Mouse (Mus musculus) heart, adult 2 months (tissue): ENCODE results near the gene Cacna1s.

Experiments
- CTCF ChIP-seq: fragments of 200-600 bp; IDR thresholded peaks from 2 replicates; pipeline ENCODE4 v1.8.1; 2022; ENCODE audit warnings: antibody characterized with exemption, mild to moderate bottlenecking, moderate library complexity
- EP300 ChIP-seq: fragments of 200-500 bp; IDR thresholded peaks from 2 replicates; pipeline ENCODE4 v1.6.1; 2011; ENCODE audit warnings: low read depth, low read length, control low read depth; ENCODE audit not compliant: insufficient read depth
- POLR2A ChIP-seq: fragments of 200-500 bp; IDR thresholded peaks from 2 replicates; pipeline ENCODE4 v1.6.1; 2011; ENCODE audit warnings: mild to moderate bottlenecking, low read depth, low read length, control low read depth; ENCODE audit not compliant: insufficient read depth

DNA sequence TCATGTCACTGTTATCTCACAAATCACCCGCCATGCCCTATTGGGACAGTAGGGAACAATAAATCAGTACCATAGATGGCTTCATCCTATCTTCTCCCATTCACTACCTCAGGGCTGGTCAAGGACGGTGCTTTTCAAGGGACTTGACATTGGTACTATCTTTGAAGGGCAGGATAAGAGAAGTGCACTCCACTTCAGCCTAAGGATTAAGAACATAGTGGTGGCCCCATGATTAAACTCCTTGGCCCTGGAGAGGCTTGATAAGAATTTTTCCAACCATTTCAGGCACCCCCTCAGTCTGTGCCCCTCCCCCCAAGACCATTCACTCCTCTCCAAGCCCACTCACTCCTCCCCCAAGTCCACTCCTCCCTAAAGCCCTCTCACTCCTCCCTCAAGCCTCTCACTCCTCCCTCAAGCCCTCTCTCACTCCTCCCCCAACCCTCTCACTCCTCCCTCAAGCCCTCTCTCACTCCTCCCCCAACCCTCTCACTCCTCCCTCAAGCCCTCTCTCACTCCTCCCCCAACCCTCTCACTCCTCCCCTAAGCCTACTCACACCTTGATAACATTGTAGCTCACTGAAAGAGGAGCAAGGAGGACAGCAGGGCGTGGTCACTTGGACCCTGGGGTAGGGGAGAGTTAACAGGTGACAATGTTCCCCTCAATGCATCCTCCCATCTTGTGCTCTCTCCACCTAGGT lies 33.6 kb downstream of the Cacna1s start:
- TF ChIP-seq CTCF, result no peak
- TF ChIP-seq POLR2A, result no peak
- TF ChIP-seq EP300, result no peak
